Mouse (Mus musculus): ENCODE results near the gene Kmt5a.
"Not testable (repeated sequence)": the region's sequence is repeated elsewhere in the genome, so short reads cannot be mapped to it uniquely, and the experiment has no call there.

Gene Kmt5a

DNA sequence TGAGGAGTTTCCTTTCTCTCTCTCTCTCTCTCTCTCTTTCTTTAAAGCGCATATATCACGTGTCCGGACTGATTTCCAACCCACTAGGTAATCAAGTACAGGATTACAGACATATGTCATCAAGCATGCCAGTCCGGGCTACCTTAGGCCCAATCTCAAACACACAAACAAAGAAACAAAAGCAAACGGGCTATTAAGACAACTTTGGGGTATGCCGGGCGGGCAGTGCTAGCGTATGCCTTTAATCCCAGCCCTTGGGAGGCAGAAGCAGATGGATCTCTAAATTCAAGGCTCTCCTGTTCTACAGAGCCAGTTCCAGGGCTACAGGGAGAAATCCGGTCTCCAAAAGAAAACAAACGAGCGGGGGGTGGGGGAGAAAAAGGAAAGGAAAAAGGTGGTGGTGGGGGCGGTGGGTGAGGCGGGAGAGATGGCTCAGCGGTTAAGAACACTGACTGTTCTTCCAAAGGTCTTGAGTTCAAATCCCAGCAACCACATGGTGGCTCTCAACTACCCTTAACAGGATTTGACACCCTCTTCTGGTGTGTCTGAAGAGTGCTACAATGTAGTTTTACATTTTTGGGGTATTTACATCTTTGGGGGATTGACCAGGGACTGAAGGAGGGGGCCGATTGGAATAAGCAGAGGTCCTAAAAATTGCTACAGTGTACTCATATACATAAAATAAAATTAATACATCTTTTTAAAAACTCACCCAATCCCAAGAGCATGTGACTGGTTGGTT is 44.1 kb downstream of the Kmt5a start:
- no peak for DNase-seq

GRCm38 (mm10) chr5:124485654-124486053 is 45.9 kb downstream of the Kmt5a start:
- no peak for DNase-seq

GRCm38 (mm10) chr5:124488885-124489284 is 49.2 kb downstream of the Kmt5a start:
- no peak for DNase-seq

GRCm38 (mm10) chr5:124491732-124492131 is 52.0 kb downstream of the Kmt5a start:
- DNase-seq, result no peak

- DNase-seq, result no peak
Observed at GRCm38 (mm10) chr5:124492618-124493017, 52.9 kb downstream of the Kmt5a start.

DNA sequence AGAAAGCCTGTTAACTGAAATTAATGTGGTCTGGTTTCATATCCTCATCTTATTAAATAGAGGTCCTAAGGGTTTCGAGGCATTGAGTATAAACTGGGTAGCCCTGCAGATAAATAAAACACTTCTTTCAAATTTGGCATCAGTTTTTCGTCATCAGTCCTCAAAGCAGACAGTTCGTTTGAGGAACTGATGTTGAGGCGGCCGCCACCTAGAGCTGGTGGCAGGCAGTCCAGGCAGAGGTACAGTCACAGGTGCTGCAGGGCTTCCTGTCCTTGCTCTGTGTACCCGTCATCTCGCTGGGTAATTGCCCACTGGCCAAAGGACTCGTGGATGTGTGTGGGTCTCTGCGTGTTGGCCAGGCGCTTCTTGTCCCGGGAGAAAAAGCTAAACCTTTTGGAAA is 53.7 kb downstream of the Kmt5a start:
- DNase-seq, result no peak

- DNase-seq, result peak; percentile 21
Observed at GRCm38 (mm10) chr5:124495547-124495946, 55.8 kb downstream of the Kmt5a start.

- no peak for DNase-seq
Observed at GRCm38 (mm10) chr5:124496614-124497514, 57.1 kb downstream of the Kmt5a start.

DNA sequence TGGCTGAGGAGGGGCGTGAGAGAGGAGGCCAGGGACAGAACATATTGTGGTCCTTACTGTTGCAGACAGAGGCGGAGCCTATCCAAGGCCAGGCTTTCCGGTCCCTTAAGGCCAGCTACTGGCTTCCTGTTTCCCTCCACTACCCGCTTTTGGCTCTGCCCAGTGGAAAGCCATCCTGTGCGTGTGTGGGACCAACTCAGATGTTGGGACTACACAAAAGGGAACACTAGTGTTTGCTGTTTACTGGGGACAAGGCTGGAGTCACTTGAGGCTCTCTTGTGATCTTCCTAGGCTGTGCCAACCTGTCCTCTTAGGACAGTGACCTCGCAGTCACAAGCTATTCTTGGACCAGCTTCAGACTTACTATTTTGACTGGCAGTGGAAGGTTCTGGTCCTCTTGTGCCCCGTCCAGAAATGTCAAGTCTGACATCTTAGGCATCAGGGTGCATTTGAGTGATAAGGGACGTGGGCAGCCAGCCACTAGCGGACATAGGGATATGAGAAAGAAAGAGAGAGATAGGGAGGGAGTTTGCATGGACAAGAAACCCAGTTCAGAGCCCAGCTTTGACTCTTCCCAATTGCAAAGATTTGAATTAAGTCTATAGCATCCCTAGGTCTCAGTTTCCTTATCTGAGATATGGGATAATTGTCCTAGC is 58.6 kb downstream of the Kmt5a start:
- DNase-seq, result peak; percentile 15

DNA sequence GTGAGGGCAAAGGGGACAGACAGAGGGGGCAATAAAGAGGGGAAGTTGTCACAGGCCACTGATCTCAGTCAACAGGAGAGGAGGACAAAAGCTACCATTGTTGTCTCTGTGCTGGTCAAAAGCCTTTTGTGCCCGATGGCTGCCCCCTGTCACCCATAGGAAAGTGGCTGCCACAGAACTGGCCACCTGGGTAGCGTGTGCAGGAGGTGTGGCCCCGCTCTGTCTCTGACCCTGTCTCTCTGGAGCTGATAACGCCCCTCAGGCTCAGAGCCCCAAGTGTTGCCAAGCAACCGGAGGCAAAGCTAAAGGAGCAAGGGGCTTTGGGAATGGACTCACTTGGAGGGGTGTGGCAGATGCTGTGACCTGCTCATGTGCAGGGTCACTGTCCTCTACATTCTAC is 59.3 kb downstream of the Kmt5a start:
- DNase-seq, result peak; percentile 50

DNA sequence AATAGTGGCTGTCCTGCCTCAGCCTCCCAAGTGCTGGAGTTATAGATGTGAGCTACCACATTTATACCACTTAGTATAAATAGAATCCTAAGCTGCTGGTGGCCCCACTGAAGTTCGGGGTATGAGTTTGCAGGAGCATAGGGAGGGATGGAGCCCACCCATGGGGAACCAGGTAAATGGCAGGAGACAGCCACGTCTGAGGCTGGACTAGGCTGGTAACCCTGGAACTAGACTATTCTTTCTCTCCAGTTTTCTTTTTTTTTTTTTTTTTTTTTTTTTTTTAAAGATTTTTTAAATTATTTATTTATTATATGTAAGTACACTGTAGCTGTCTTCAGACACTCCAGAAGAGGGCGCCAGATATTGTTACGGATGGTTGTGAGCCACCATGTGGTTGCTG is 60.3 kb downstream of the Kmt5a start:
- not testable (repeated sequence) for DNase-seq

- no peak for DNase-seq
Observed at GRCm38 (mm10) chr5:124500573-124500972, 60.8 kb downstream of the Kmt5a start.

DNA sequence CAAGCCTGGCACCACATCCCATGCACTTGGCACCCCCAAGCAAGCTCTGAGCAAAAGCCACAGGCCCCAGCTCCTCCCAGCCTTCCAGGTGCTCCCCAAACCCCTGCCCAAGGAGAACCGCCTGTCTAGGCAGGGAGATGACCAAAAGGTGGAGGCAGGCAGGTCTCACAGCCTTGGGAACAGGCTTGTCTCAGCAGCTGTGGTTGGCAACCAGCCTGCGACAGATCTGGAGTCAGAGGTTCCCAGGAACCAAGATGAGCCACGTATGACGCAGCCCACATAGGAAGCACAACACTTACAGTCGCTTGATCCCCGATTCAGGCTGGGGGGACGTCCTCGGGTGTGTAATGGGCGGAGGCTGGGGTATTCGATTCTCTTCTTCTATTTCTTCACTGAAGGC is 61.8 kb downstream of the Kmt5a start:
- DNase-seq, result no peak

- no peak for DNase-seq
Observed at GRCm38 (mm10) chr5:124503742-124504141, 64.0 kb downstream of the Kmt5a start.

DNA sequence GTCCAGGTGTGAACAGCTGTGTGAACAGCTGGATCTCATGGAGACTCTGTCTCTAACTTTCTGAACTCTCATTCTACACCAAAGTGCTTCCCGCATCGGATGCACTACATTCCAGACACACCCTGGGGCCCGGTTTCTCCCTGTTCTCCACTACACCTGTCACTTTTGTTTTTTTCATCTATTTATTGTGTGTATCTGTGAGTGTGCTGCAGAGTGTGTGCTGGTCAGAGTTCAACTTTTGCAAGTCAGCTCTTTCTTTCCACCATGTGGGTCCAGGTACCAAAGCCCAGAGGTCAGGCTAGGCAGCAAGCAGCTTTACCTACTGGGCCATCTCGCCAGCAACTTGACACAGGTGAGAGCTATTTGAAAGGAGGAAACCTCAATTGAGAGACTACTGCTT is 65.5 kb downstream of the Kmt5a start:
- DNase-seq, result no peak

GRCm38 (mm10) chr5:124506731-124507359 is 67.1 kb downstream of the Kmt5a start:
- DNase-seq, result peak; percentile 8

DNA sequence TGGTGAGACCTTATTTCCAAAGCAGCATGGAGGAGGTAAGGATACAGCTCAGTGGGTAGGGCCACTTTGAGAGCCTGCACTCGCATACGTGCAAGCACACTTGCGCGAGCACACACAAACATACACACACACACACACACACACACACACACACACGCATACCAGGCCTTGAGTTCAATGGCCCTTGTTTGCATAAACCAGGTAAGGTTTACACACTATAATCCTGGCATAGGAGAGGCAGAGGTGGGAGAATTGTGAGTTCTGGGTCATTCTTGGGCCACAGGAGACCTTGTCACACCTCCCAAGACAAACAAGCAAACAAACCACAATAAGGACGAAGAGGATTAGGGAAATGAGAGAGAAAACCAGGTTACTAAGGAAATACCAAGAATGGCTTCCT is 69.5 kb downstream of the Kmt5a start:
- DNase-seq, result no peak

- DNase-seq, result no peak
Observed at GRCm38 (mm10) chr5:124509742-124510237, 70.1 kb downstream of the Kmt5a start.

- no peak for DNase-seq
Observed at GRCm38 (mm10) chr5:124510536-124511050, 70.9 kb downstream of the Kmt5a start.
